Mouse (Mus musculus): ENCODE results near the gene Tmod4.
A peak's percentile ranks its signal among the peaks of the same experiment; 100 is the strongest.

Gene Tmod4

DNA sequence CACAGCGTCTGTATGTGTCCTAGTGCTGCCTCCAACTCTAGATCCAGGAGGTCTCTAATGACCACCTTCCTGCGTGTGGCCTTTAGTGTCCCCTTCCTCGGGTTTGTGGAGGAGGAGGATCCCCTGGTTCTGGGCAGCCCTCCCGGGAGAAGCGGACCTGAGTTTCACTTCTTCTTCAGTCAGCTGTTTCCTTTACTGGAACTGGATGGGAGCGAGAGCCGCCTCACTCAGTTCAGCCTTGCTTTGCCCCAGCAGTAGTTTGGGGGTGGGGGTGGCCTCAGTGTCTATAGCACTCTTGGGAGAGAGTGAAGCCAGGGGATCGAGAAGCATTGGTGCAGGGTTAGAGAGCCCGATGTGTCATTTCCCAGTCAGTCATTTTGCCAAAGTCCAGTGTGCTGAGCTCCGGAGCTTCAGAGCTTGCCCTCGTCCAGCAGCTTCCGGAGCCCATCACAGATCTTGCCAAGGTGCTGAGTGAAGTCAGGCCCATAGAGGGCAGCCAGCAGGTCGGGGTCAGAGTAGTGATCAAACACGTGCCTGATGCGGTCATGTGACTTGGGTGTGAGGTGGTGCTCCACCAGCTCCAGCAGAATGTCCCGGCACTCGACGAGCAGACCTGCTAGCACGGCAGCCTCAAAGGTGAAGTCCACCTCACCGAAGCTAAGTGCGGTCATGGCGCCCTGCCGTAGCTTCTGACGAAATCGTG lies 15.5 kb downstream of the Tmod4 start:
- no peak for DNase-seq

DNA sequence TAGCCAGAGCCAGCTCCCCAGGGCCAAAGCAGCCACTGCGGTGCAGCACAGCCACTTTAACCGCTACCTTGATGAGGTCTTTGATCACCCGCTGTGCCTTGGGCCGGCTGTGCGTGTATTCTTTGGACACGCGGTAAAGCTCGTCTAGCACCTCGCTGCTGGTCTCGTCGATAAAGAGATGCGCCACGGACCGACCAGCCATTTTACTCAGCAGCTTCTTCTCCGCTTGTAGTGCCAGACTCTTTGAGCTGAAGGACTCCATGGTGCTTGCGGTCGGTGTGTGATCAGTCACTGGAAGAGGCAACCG lies 16.0 kb downstream of the Tmod4 start:
- no peak for DNase-seq

DNA sequence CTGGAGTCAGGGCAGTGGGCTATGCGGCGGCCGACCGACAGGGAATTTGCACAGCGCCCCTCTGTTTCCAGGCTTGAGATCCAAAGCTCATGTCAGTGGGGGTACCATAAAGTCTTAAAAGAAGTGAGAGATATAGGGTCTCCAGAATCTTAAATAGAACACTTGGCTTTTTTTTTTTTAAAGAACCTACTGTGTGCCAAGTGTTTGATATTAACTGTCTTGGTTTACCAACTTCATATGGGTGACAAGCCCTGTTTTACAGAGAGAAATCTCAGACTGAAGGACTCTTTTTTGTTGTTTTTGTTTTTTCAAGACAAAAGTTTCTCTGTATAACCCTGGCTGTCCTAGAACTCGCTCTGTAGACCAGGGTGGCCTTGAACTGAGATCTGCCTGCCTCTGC lies 16.5 kb downstream of the Tmod4 start:
- DNase-seq = no peak

DNA sequence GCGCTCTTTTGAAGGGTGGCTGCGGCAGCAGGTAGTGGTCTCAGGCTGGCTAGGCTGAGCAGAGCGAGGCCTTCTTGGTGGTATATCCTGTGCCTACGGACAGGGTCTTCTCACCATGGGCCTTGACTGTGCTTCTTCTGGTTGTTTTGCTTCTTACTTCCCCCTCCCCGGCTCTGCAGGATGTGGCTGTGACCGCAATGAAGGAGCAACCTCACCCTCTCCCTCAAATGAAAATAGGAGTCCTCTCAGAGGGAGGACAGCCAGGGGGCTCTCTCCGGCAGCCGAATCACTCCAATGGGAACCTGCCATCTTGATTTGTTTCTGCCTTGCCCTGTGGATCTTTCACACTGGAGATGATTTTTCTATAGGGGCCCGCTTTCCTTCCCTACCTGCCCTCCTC lies 17.2 kb downstream of the Tmod4 start:
- DNase-seq = no peak

DNA sequence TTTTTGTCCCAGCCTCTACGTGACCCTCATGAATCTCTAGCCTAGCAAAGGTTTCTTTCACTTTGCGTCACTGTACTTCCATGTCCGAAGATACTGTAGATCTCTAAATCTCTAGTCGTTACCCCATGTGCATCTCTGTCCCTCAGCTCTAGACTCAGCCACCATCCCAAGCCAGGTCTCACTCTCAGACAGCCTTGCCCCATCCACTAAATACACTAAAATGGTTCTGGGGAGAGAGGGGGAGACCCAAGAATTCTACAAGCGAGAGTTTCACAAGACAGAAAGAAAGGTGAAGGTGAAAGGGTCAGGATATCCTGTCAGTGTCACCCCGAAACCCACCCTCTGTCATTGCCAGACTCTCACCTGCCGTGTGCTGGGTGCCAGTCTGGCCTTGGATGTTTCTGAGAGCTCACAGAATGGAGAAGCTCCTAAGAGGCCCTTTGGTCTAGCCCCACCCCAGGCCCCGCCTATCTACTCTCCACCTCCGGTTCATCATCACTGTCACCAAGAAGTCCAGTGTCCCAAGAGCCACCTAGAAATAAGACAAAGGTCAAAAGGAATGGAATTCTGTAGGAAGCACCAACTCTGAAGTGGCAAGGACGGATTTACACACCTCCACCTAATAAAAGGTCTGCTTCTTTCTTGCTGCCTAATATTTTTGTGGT lies 17.8 kb downstream of the Tmod4 start, which contains the start of gene Tnfaip8l2:
Gene Tnfaip8l2 (minus strand): TSS at position 409 of the 665 bp plus-strand sequence.
- DNase-seq = no peak

DNA sequence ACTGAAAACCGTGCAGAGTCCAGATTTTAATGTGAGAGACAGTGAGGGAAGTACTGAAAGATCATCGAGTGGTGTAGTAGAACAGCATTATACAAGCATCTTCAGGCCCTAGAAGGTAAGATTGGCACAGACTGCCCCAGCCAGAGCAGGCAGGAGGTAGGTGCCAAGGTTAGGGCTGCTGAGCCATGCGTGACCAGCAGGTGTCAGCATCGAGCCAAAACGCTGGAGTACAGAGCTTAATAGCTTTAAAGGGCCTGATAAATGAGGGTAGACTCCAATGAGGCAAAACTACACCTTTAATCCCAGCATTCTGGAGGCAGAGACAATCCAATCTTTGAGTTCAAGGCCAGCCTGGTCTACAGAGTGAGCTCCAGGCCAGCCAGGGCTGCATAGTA lies 18.3 kb downstream of the Tmod4 start:
- peak; percentile 85 for DNase-seq

DNA sequence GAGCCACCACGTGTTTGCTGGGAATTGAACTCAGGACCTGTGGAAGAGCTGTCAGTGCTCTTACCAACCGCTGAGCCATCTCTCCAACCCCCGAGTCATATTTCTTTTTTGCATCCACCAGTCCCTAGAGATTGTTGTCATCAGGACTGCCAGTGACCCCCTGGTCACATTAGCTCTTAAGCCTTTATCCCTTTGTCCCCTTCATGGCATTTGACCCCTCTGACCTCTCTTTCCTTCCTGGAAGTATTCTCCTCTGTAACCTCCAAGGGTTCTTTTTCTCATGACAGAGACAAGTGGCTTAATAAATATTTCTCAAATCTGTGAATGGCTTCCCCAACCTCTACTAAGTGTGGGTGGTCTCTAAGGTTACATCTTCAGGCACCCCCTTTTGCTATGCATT lies 23.6 kb downstream of the Tmod4 start:
- no peak for DNase-seq

DNA sequence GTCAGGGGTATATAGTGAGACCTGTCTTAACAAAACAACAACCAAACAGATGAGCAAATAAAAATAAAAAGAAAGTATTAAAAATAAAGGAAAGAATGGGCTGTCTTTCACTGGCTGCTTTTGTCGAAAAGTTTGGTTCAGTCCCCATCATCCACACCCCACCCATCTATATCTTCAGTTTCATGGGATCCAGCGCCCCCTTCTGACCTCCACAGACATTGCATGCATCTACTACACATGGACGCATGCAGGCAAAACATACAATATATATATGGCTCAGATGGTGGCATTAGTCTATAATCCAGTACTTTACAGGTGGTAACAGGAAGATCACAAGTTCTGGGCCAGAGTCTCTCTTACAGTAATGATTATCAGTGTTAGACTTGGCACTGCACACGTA lies 29.6 kb downstream of the Tmod4 start:
- DNase-seq = peak; percentile 37

DNA sequence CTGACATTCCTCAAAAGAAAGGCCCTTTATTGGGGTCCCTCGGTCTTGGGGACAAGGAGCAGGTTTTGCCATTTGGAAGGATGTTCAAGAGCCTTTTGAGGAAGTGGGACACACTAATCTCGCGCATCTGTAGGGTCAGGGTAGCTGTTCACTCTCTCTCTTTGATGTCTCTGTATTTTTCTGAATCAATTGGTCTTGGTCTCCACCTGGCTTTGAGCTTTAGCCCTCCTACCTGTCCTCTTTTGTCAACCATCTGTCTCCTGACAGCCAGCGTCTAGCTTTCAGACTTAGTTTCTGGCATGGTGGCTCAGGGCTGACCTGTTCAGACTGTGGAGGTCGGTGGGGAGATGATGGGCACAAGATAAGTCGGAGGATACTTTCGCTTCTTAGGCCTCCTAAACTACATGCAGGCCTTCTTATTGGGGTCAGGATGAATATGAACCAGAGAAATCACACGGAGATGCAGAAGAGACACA lies 35.3 kb downstream of the Tmod4 start:
- no peak for DNase-seq

DNA sequence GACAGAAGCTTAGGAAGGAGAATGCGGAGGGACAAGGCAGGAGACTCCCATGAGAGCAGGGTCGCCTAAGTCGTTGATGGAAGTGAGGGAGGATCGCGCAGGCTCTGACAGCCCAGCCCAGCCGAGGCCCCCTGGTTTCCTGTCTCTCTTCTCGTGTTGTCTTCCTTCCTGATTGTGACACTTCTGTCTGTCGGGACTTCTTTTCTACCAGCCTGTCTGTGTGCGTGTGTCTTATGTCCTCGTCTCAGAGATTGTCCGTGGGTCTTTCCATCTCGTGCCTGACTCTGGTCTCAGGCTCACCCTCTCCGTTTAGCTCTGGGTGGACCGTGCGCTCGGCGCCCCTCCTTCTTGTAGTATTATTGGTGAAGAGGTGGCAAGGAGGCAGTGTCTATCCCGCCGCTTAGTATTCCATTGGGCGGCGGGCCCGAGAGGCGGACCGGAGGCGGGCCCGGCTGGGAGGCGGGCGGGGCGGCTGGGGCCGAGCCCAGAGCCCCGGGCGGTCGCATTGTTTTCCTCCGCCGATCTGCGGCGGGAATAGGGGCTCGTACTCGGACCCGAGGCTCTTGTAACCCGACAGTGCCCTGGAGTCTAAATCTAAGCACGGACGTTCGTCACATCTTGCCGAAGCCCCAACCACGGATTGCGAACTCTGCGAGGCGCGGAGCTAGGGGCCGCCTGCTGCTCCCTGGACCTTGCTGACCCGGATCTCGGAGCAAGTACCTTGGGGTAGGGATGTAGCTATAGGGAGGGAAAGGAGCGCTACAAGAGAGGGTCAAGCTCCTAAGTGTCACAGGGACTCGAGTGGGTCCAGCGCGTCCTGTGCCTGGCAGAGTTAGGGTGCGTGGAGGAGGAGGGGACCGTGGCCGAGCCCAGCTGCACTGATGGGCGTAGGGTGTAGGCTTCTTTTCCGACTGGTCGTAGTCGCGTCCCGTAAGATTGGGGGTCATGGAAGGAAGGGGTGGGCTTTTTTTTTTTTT lies 36.0 kb downstream of the Tmod4 start, which contains the start of gene Sema6c:
Gene Sema6c (plus strand): TSS at position 471 of the 977 bp plus-strand sequence.
- peak; percentile 95 for DNase-seq

DNA sequence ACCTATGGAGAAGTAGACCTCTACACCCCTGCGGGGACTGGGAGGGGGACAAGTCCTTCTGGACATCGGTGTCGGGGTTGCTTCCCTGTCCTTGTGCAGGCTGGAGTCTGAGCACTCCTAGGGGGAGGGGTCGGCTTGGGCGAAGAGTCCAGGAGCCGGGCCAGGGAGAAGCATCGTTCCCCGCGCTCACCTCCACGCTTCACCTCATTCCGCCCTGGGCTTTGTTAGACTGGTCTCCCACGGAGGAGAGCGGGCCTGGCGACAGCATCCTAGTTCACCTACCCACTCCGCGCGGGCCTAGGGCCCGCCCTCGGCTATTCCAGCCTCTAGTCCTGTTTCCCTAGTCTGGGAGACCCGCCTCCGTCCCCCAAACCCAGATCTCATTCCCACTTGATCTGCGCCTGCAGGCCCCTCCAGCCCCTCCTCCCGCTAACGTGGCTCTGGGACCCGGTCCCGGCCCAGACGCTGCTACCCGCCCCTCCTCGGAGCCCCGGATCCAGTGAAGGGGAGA lies 36.8 kb downstream of the Tmod4 start:
- DNase-seq = peak; percentile 48

DNA sequence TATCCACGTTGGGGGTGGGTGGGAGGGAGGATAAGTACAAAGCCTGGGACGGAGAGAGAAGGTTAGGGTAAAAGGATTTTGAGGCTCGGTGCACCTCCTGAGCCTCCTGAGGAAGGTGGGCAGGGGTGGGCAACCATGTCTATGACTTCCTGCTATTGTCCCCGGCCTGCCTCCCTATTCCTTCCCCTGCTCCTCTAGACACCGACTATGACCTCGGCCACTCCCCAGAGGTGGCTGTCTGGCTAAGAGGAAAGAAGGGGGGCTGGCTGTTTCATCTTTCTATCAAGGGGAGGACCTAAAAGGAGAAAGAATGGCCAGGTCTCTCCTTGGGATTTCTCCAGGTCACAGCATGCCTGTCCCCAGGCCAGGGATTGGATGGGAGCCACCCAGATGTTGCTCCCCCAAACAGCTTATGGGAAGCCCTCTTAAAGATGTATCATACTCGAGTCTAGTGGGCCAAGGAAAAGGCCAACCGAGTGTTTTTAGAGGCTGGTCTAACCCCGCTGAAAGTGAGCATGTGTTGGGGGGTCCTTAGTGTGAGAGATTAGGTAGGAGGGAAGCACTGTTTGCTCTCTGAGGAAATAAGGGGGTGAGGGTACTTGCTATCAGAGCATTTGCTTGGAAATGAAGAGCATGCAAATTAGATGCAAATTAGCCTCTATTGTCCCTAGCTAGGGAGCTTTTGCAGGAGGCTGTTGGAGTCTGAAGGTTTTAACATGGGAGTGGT lies 37.5 kb downstream of the Tmod4 start:
- peak; percentile 26 for DNase-seq

DNA sequence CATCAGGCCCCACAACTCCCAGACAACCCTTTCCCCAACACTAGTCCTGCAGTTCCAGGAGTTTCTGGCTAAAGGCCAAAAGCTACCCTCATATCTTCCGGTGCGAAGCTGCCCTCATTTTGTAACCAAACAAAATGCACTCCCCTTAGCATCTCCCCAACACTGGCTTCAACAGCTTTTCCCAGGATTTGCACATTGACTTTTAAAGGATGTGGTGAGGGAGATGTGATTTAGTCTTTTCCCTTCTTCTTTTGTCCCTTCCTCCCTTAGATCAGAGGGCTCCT lies 38.0 kb downstream of the Tmod4 start:
- no peak for DNase-seq

DNA sequence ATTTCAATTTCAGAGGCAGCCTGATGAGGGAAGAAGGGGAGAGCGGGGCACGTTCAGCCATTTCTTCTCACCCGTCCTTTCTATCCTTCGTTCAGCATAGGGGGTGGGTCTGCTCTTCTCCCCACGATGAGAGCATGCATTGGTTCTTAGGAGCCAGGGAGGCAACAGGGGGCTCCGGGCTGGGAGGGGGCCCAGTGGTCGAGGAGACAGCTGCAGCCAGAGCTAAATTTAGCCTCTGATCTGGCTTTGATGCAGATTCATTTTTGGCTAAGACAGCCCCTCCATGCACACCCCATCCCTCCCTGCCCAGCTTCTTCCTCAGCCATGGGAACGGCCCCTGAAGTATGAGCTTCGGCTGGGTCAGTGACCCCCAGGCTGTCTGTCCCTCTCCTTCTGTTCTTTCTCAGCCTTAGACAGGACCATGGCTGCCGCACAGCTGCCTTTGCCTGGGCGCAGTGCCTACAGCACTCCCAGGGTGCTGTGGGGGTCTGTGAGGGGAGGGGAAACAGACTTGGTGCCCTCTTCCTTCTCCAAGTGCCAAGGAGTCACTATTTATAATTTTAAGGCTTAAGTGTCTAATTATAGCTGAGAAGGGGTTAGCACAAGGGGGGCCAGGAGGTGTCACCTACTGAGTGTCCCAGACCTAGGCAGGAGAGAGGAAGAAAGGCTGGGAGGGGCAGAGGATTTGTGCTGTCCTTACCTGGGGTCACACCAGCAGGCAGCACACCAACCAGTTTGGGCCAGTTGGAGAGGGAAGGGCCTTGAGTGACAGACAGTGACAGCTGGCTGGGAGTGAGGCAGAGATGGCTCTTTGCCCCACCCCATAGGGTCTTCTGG lies 39.4 kb downstream of the Tmod4 start:
- peak; percentile 32 for DNase-seq

DNA sequence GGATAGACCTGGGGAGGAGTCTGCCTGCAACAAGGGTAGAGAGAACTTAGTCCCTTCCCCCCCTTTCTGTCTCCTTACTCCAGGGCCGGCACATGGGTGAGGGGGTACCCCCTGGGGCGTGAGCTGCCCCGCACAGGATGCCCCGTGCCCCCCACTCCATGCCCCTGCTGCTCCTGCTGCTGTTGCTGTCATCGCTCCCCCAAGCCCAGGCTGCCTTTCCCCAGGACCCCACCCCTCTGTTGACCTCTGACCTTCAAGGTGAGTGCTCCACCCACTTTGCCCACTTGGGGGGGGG lies 39.9 kb downstream of the Tmod4 start:
- no peak for DNase-seq

DNA sequence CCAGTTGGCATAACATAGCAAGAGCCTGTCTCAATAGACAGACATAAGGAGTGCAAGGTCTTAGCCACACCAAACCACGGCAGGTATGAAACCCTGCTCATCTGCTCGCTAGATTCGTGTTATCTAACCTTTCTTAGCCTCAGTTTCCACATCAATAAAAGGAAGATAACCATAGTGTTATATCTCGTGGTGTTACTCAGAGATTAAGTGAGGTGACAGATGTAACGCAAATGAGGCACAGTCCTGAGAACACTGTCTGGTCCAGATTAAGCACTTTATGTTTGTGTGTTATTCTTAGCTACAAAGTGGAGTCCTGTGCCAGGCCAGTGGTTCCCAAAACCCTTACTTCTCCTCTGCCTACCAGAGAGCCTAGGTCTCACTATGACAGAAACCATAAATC lies 40.6 kb downstream of the Tmod4 start:
- DNase-seq = no peak

DNA sequence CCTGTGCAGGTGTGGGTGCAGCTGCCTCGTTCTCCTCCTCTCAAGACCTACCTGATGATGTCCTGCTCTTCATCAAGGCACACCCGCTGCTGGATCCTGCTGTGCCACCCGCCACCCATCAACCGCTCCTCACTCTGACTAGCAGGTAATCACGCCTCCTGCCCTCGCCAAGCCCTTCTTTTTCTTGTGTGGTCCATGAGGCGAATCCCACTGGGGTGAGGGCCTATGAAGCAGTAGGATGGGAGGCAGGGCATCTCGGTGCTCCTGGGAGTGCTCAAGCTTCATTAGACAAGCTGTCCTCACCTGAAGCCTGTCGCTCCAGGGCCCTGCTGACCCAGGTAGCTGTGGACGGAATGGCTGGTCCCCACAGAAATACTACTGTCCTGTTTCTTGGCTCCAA lies 45.7 kb downstream of the Tmod4 start:
- DNase-seq = no peak

DNA sequence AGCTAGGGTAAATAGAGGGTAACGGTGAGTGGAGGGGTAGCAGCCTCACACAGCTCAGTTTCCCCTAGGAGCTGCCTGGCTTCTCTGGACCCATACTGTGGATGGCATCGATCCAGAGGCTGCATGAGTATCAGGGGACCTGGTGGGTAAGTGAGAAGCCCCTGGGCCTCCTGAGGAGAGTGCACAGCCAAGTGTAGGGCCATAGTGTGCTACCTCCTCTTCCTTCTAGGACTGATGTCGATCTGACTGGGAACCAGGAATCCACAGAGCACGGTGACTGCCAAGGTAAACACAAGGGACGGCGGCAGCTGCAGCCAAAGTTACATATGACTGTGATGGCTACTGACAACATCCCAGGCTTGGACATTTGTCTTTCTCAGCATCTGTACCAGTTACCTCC lies 46.8 kb downstream of the Tmod4 start:
- DNase-seq = no peak

DNA sequence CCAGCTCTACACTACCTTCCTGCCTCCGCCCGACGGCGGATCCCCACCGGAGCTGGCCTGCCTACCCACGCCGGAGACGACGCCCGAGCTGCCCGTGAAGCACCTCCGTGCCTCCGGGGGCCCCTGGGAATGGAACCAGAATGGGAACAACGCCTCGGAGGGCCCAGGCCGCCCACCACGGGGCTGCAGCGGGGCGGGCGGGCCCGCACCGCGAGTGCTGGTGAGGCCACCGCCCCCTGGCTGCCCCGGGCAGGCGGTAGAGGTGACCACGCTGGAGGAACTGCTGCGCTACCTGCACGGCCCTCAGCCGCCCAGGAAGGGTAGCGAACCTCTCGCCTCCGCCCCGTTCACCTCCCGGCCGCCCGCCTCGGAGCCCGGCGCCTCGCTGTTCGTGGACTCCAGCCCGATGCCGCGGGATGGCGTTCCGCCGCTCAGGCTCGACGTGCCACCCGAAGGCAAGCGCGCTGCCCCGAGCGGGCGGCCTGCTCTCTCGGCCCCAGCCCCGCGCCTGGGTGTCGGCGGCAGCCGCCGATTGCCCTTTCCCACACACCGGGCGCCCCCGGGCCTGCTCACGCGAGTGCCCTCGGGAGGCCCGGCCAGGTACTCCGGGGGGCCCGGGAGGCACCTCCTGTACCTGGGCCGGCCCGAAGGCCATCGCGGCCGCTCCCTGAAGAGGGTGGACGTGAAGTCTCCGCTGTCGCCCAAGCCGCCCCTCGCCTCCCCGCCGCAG lies 48.4 kb downstream of the Tmod4 start:
- no peak for DNase-seq

DNA sequence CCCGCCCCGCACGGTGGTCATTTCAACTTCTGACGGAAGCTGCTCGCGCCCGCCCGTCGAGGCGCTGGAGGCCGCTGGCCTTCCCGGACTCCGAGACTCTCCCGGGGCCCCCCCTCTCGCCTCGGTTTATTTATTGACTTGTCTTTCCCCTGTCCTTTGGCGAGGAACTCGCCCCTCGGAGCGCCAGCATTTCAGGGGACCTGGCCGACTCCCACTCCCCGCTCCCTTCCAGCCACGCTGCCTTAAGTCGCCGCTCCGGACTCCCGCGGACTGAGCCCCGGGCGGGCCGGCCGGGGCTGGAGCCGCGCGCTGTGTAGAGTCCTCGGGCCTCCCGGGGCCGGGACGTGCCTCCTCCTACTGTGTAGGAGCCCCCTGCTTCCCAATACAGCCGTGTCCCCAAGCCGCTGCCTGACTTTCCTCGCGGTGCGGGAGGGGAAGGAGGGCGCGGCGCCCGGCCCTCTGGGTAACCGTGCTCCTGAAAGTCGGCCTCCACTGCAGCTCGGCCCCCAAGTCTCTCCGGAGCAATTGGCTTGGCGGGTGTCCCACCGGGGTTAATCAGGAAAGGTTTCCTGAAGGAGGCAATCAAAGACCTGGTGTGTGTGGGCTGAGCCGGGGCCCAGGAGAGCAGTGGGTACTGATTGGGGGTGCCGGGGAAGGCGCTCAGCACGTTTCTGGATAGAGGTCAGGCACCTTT lies 49.1 kb downstream of the Tmod4 start:
- peak; percentile 43 for DNase-seq
